Mouse (Mus musculus): ENCODE data around the gene Gm44596.

The Gm44596 gene

GRCm38 (mm10) chr6:128375192-128375591, at the start of gene Gm44596, which contains the start of gene Tex52:
Gene Gm44596 (plus strand): TSS chr6:128375503.
Gene Tex52 (plus strand): TSS chr6:128375456.
- CTCF ChIA-PET: no interaction called here

GRCm38 (mm10) chr6:128334397-128335124, 40.7 kb upstream of the Gm44596 start:
- CTCF ChIA-PET: no interaction called here

- CTCF ChIA-PET: no interaction called here
These were observed 37.8 kb upstream of the Gm44596 start for GRCm38 (mm10) chr6:128337467-128337866.

- CTCF ChIA-PET: no interaction called here
These were observed 36.4 kb upstream of the Gm44596 start for GRCm38 (mm10) chr6:128338876-128339275.

- CTCF ChIA-PET: no interaction called here
These were observed 33.2 kb upstream of the Gm44596 start for GRCm38 (mm10) chr6:128341956-128342723.

- CTCF ChIA-PET: no interaction called here
These were observed 29.7 kb upstream of the Gm44596 start for GRCm38 (mm10) chr6:128345623-128346022.

- CTCF ChIA-PET: no interaction called here
These were observed 28.5 kb upstream of the Gm44596 start for GRCm38 (mm10) chr6:128346782-128347181.

- CTCF ChIA-PET: interaction anchor here (0.7 kb wide), 1 partner anchor 11 kb away, joined by 8 read pairs; no protein-coding TSS in a partner anchor
These were observed 25.6 kb upstream of the Gm44596 start for GRCm38 (mm10) chr6:128349711-128350110.

GRCm38 (mm10) chr6:128354140-128354539, 21.2 kb upstream of the Gm44596 start:
- CTCF ChIA-PET: interaction anchor here (0.7 kb wide), 1 partner anchor 62 kb away, joined by 17 read pairs; no protein-coding TSS in a partner anchor

GRCm38 (mm10) chr6:128355201-128355681, 20.1 kb upstream of the Gm44596 start:
- CTCF ChIA-PET: no interaction called here

- CTCF ChIA-PET: no interaction called here
These were observed 19.4 kb upstream of the Gm44596 start, which contains the start of gene Tulp3 for GRCm38 (mm10) chr6:128355726-128356416. Gene Tulp3 (minus strand): TSS chr6:128355851.

GRCm38 (mm10) chr6:128358999-128359398, 16.3 kb upstream of the Gm44596 start:
- CTCF ChIA-PET: interaction anchor here (0.6 kb wide), 1 partner anchor 56 kb away, joined by 3 read pairs; no protein-coding TSS in a partner anchor

- CTCF ChIA-PET: interaction anchor here (0.7 kb wide), 1 partner anchor 1422 kb away, joined by 3 read pairs; the partner anchor contains the start of gene D6Wsu163e
These were observed 13.4 kb upstream of the Gm44596 start for GRCm38 (mm10) chr6:128361901-128362300.

GRCm38 (mm10) chr6:128362381-128363006, 12.8 kb upstream of the Gm44596 start, which contains the start of the genes Rhno1 and Foxm1:
Gene Rhno1 (minus strand): TSS chr6:128362911.
Gene Foxm1 (plus strand): TSS chr6:128362967.
- CTCF ChIA-PET: no interaction called here

- CTCF ChIA-PET: no interaction called here
These were observed 12.1 kb upstream of the Gm44596 start for GRCm38 (mm10) chr6:128363007-128363825.

GRCm38 (mm10) chr6:128364721-128365120, 10.6 kb upstream of the Gm44596 start:
- CTCF ChIA-PET: interaction anchor here (0.6 kb wide), 1 partner anchor 136 kb away, joined by 22 read pairs; no protein-coding TSS in a partner anchor

GRCm38 (mm10) chr6:128366466-128366865, 8.8 kb upstream of the Gm44596 start:
- CTCF ChIA-PET: no interaction called here

- CTCF ChIA-PET: no interaction called here
These were observed 5.3 kb upstream of the Gm44596 start for GRCm38 (mm10) chr6:128370040-128370439.

GRCm38 (mm10) chr6:128376371-128377085, 1.2 kb downstream of the Gm44596 start:
- CTCF ChIA-PET: no interaction called here

GRCm38 (mm10) chr6:128379636-128380035, 4.3 kb downstream of the Gm44596 start:
- CTCF ChIA-PET: no interaction called here

Data from spleen, embryonic (tissue).